Mouse (Mus musculus) small intestine, adult 2 months (tissue): ENCODE data around the gene Cyp2s1. TPM values are rescaled to one million over a fixed set of nuclear protein-coding genes. Genes with fewer than 3 reads are reported as not detected.

Source experiments
- H3K27ac ChIP-seq: fragments of 200-500 bp; 2 replicates; pipeline ENCODE4 v1.5.1; 2012; ENCODE audit warnings: low read depth, low read length, control low read depth, inconsistent platforms; ENCODE audit not compliant: insufficient read depth
- H3K27me3 ChIP-seq: fragments of 200-500 bp; 2 replicates; pipeline ENCODE4 v1.6.1; 2012; ENCODE audit warnings: mild to moderate bottlenecking, moderate library complexity, low read length, inconsistent platforms; ENCODE audit not compliant: control insufficient read depth, insufficient read depth
- H3K36me3 ChIP-seq: fragments of 200-500 bp; 2 replicates; pipeline ENCODE4 v1.6.1; 2012; ENCODE audit warnings: mild to moderate bottlenecking, low read length, control low read depth, inconsistent platforms; ENCODE audit not compliant: control insufficient read depth, insufficient read depth
- H3K4me1 ChIP-seq: fragments of 200-500 bp; 2 replicates; pipeline ENCODE4 v1.6.1; 2012; ENCODE audit warnings: low read length, inconsistent platforms, mixed read lengths; ENCODE audit not compliant: control insufficient read depth, insufficient read depth, insufficient read length
- H3K4me3 ChIP-seq: fragments of 200-500 bp; 2 replicates; pipeline ENCODE4 v1.5.1; 2012; ENCODE audit warnings: low read depth, mild to moderate bottlenecking, control low read depth, inconsistent platforms, low read length, moderate library complexity
- CTCF ChIP-seq: fragments of 200-500 bp; IDR thresholded peaks from 2 replicates; pipeline ENCODE4 v1.5.1; 2012; ENCODE audit warnings: low read depth, mild to moderate bottlenecking, control low read depth, inconsistent platforms, low read length, moderate library complexity, mixed read lengths; ENCODE audit not compliant: insufficient replicate concordance, insufficient read length; ENCODE audit errors: extremely low read depth
- POLR2A ChIP-seq: fragments of 200-500 bp; IDR thresholded peaks from 2 replicates; pipeline ENCODE4 v1.6.1; 2012; ENCODE audit warnings: low read depth, mild to moderate bottlenecking, control low read depth, inconsistent platforms, low read length, moderate library complexity
- WGBS: fragments of 180-500 bp; shearing (Covaris S2); methylation state at CpG from one replicate; pipeline ENCODE4 v1.1.7; 2018; 5-methylcytosine and 5-hydroxymethylcytosine counted together
- polyA plus RNA-seq: library from polyadenylated mRNA; depleted of rRNA; stranded (reverse); fragments of >200 nt; gene quantifications from 2 replicates; pipeline ENCODE4 v1.2.3, GENCODE M21; 2012; rRNA removed

Gene Cyp2s1
- polyA plus RNA-seq, 1 experiment: 74.2 TPM

- TF ChIP-seq CTCF (no peak), POLR2A (no peak)
- under 1% methylated on average over 15 of the region's 15 CpGs for WGBS
- Histone ChIP-seq H3K4me1 (peaks cover 7% of the 10 kb centered on the region; the same call in 1 of the 2 replicates), H3K27me3 (no peaks in the 10 kb centered on the region), H3K27ac (peak overlapping the region; percentile 91), H3K36me3 (peaks cover 2% of the 10 kb centered on the region), H3K4me3 (peak overlapping the region; percentile 55)
Measured at GRCm38 (mm10) chr7:25755468-25755833, 61.3 kb downstream of the Cyp2s1 start.

GRCm38 (mm10) chr7:25754738-25755467 lies 61.8 kb downstream of the Cyp2s1 start, which contains the start of gene Hnrnpul1:
Hnrnpul1 (minus strand) TSS chr7:25754757.
- peaks cover 6% of the 10 kb centered on the region for H3K36me3 ChIP-seq
- WGBS: under 1% methylated on average over 55 of the region's 55 CpGs
- no peaks in the 10 kb centered on the region for H3K27me3 ChIP-seq
- H3K27ac ChIP-seq: peak within 1 kb of the TSS; percentile 95
- H3K4me3 ChIP-seq: peak within 1 kb of the TSS; percentile 79
- H3K4me1 ChIP-seq: peaks cover 7% of the 10 kb centered on the region; the same call in 1 of the 2 replicates
- TF ChIP-seq POLR2A (no peak), CTCF (peak; percentile 54; the same call in 1 of the 2 replicates)

- peak overlapping the region; percentile 81 for H3K27ac ChIP-seq
- no peaks in the 10 kb centered on the region for H3K27me3 ChIP-seq
- H3K36me3 ChIP-seq: peaks cover 11% of the 10 kb centered on the region
- TF ChIP-seq POLR2A (0 out of 2 replicates have a peak, but pooled peaks have one; percentile 31), CTCF (peak; percentile 4; the same call in 1 of the 2 replicates)
- H3K4me1 ChIP-seq: peaks cover 7% of the 10 kb centered on the region; the same call in 1 of the 2 replicates
- under 1% methylated on average over 30 of the region's 30 CpGs for WGBS
- peak overlapping the region; percentile 79 for H3K4me3 ChIP-seq
Measured at GRCm38 (mm10) chr7:25754439-25754737, 62.3 kb downstream of the Cyp2s1 start.

GRCm38 (mm10) chr7:25753643-25754438 lies 62.9 kb downstream of the Cyp2s1 start:
- WGBS: 1% methylated on average over 46 of the region's 46 CpGs
- H3K4me1 ChIP-seq: peaks cover 7% of the 10 kb centered on the region; the same call in 1 of the 2 replicates
- TF ChIP-seq POLR2A: no peak
- TF ChIP-seq CTCF: no peak; the same call in 1 of the 2 replicates

GRCm38 (mm10) chr7:25753076-25753475 lies 63.6 kb downstream of the Cyp2s1 start:
- Histone ChIP-seq H3K4me3 (peak overlapping the region; percentile 6; the same call in 1 of the 2 replicates), H3K27me3 (no peaks in the 10 kb centered on the region), H3K36me3 (peaks cover 24% of the 10 kb centered on the region), H3K27ac (no peak overlapping the region), H3K4me1 (peaks cover 7% of the 10 kb centered on the region; the same call in 1 of the 2 replicates)
- no peak for TF ChIP-seq POLR2A
- TF ChIP-seq CTCF: no peak

More at GRCm38 (mm10) chr7:25753643-25754438, 62.9 kb downstream of the Cyp2s1 start:
- H3K27me3 ChIP-seq: no peaks in the 10 kb centered on the region
- peaks cover 16% of the 10 kb centered on the region for H3K36me3 ChIP-seq
- peak overlapping the region; percentile 81 for H3K27ac ChIP-seq
- H3K4me3 ChIP-seq: peak overlapping the region; percentile 79

Other genes starting within 250 kb of the Cyp2s1 start
- gene Erich4, start 201.0 kb downstream of the Cyp2s1 start, polyA plus RNA-seq: 12.6 and 36.8 TPM in 2 replicates
- gene Dmac2, start 197.5 kb downstream of the Cyp2s1 start, polyA plus RNA-seq: 47.3 and 74.8 TPM in 2 replicates
- 4.7 and 8.2 TPM in 2 replicates for gene B3gnt8, start 190.3 kb downstream of the Cyp2s1 start, polyA plus RNA-seq
- 75.8 and 98.5 TPM in 2 replicates for gene Bckdha, start 157.9 kb downstream of the Cyp2s1 start, polyA plus RNA-seq
- 31.7 and 64.7 TPM in 2 replicates for gene Exosc5, start 157.7 kb downstream of the Cyp2s1 start, polyA plus RNA-seq
- 0.23 and 0.25 TPM in 2 replicates for gene Tmem91, start 141.7 kb downstream of the Cyp2s1 start, polyA plus RNA-seq
- gene B9d2, start 136.1 kb downstream of the Cyp2s1 start, polyA plus RNA-seq: 21.8 and 33.2 TPM in 2 replicates
- 20.8 and 24.4 TPM in 2 replicates for gene Tgfb1, start 129.9 kb downstream of the Cyp2s1 start, polyA plus RNA-seq
- 43.6 and 72.4 TPM in 2 replicates for gene Ccdc97, start 97.8 kb downstream of the Cyp2s1 start, polyA plus RNA-seq
- 28.9 and 60.2 TPM in 2 replicates for gene Hnrnpul1, start 62.2 kb downstream of the Cyp2s1 start, polyA plus RNA-seq
- 13.2 and 14.4 TPM in 2 replicates for gene Axl, start 28.2 kb downstream of the Cyp2s1 start, polyA plus RNA-seq
- 40.2 and 48.9 TPM in 2 replicates for gene Cyp2b10, start 80.7 kb upstream of the Cyp2s1 start, polyA plus RNA-seq
- gene Cyp2b13, start 244.6 kb upstream of the Cyp2s1 start, polyA plus RNA-seq: 0.67 TPM in 1 of 2 replicates, not detected in the other